Mouse (Mus musculus): Measurements from ENCODE around the gene Pdxdc1. TPM values are rescaled to one million over a fixed set of nuclear protein-coding genes. Genes with fewer than 3 reads are reported as not detected.

The Pdxdc1 gene
- polyA plus RNA-seq, 1 experiment = 156 TPM

- Histone ChIP-seq H3K4me3 (ENCODE audit: low read depth, low read length) (no peak overlapping the region), H3K9me3 (replicated peaks; ENCODE audit: control insufficient read depth, insufficient read depth, low read length, poor library complexity, severe bottlenecking) (no peaks in the 10 kb centered on the region), H3K9ac (ENCODE audit: low read depth, poor library complexity, severe bottlenecking) (no peak overlapping the region), H3K4me1 (ENCODE audit: control insufficient read depth, insufficient read depth, low read length) (no peaks in the 10 kb centered on the region), H3K27ac (ENCODE audit: insufficient read depth, low read length) (no peak overlapping the region), H3K27me3 (ENCODE audit: control insufficient read depth, insufficient read depth, low read length, poor library complexity, severe bottlenecking) (no peaks in the 10 kb centered on the region), H3K36me3 (ENCODE audit: control insufficient read depth, insufficient read depth, low read length, poor library complexity, severe bottlenecking) (no peaks in the 10 kb centered on the region)
- TF ChIP-seq POLR2A (IDR thresholded peaks at IDR 0.05; ENCODE audit: insufficient read depth, low read length) (no peak), EP300 (IDR thresholded peaks at IDR 0.05; ENCODE audit: insufficient read depth, low read depth, low read length) (no peak), CTCF (IDR thresholded peaks at IDR 0.05; ENCODE audit: low read depth, low read length) (no peak)
These were observed 6.6 kb downstream of the Pdxdc1 start for GRCm38 (mm10) chr16:13896357-13896756.

- Histone ChIP-seq H3K27me3 (ENCODE audit: control insufficient read depth, insufficient read depth, low read length, poor library complexity, severe bottlenecking) (no peaks in the 10 kb centered on the region), H3K4me3 (ENCODE audit: low read depth, low read length) (no peak overlapping the region), H3K9me3 (replicated peaks; ENCODE audit: control insufficient read depth, insufficient read depth, low read length, poor library complexity, severe bottlenecking) (no peaks in the 10 kb centered on the region), H3K27ac (ENCODE audit: insufficient read depth, low read length) (no peak overlapping the region), H3K9ac (ENCODE audit: low read depth, poor library complexity, severe bottlenecking) (no peak overlapping the region), H3K36me3 (ENCODE audit: control insufficient read depth, insufficient read depth, low read length, poor library complexity, severe bottlenecking) (no peaks in the 10 kb centered on the region), H3K4me1 (ENCODE audit: control insufficient read depth, insufficient read depth, low read length) (no peaks in the 10 kb centered on the region)
- TF ChIP-seq POLR2A (IDR thresholded peaks at IDR 0.05; ENCODE audit: insufficient read depth, low read length) = no peak
- no peak for TF ChIP-seq EP300 (IDR thresholded peaks at IDR 0.05; ENCODE audit: insufficient read depth, low read depth, low read length)
- no peak for TF ChIP-seq CTCF (IDR thresholded peaks at IDR 0.05; ENCODE audit: low read depth, low read length)
These were observed 7.2 kb downstream of the Pdxdc1 start for GRCm38 (mm10) chr16:13895740-13896139.

GRCm38 (mm10) chr16:13894097-13894496 lies 8.8 kb downstream of the Pdxdc1 start:
- TF ChIP-seq EP300 (IDR thresholded peaks at IDR 0.05; ENCODE audit: insufficient read depth, low read depth, low read length) (no peak), POLR2A (IDR thresholded peaks at IDR 0.05; ENCODE audit: insufficient read depth, low read length) (no peak)
- no peaks in the 10 kb centered on the region for H3K27me3 ChIP-seq (ENCODE audit: control insufficient read depth, insufficient read depth, low read length, poor library complexity, severe bottlenecking)
- no peak overlapping the region for H3K4me3 ChIP-seq (ENCODE audit: low read depth, low read length)
- no peaks in the 10 kb centered on the region for H3K36me3 ChIP-seq (ENCODE audit: control insufficient read depth, insufficient read depth, low read length, poor library complexity, severe bottlenecking)
- H3K9me3 ChIP-seq (replicated peaks; ENCODE audit: control insufficient read depth, insufficient read depth, low read length, poor library complexity, severe bottlenecking) = no peaks in the 10 kb centered on the region
- H3K27ac ChIP-seq (ENCODE audit: insufficient read depth, low read length) = no peak overlapping the region
- H3K4me1 ChIP-seq (ENCODE audit: control insufficient read depth, insufficient read depth, low read length) = no peaks in the 10 kb centered on the region
- no peak overlapping the region for H3K9ac ChIP-seq (ENCODE audit: low read depth, poor library complexity, severe bottlenecking)

- H3K9me3 ChIP-seq (replicated peaks; ENCODE audit: control insufficient read depth, insufficient read depth, low read length, poor library complexity, severe bottlenecking) = no peaks in the 10 kb centered on the region
- H3K4me1 ChIP-seq (ENCODE audit: control insufficient read depth, insufficient read depth, low read length) = no peaks in the 10 kb centered on the region
- TF ChIP-seq CTCF (IDR thresholded peaks at IDR 0.05; ENCODE audit: low read depth, low read length) (no peak), POLR2A (IDR thresholded peaks at IDR 0.05; ENCODE audit: insufficient read depth, low read length) (no peak), EP300 (IDR thresholded peaks at IDR 0.05; ENCODE audit: insufficient read depth, low read depth, low read length) (no peak)
- H3K4me3 ChIP-seq (ENCODE audit: low read depth, low read length) = no peak overlapping the region
- H3K27ac ChIP-seq (ENCODE audit: insufficient read depth, low read length) = no peak overlapping the region
- H3K36me3 ChIP-seq (ENCODE audit: control insufficient read depth, insufficient read depth, low read length, poor library complexity, severe bottlenecking) = no peaks in the 10 kb centered on the region
- no peak overlapping the region for H3K9ac ChIP-seq (ENCODE audit: low read depth, poor library complexity, severe bottlenecking)
- no peaks in the 10 kb centered on the region for H3K27me3 ChIP-seq (ENCODE audit: control insufficient read depth, insufficient read depth, low read length, poor library complexity, severe bottlenecking)
These were observed 10.1 kb downstream of the Pdxdc1 start for GRCm38 (mm10) chr16:13892850-13893249.

GRCm38 (mm10) chr16:13890449-13890848 lies 12.5 kb downstream of the Pdxdc1 start:
- no peak overlapping the region for H3K9ac ChIP-seq (ENCODE audit: low read depth, poor library complexity, severe bottlenecking)
- no peaks in the 10 kb centered on the region for H3K9me3 ChIP-seq (replicated peaks; ENCODE audit: control insufficient read depth, insufficient read depth, low read length, poor library complexity, severe bottlenecking)
- no peak for TF ChIP-seq EP300 (IDR thresholded peaks at IDR 0.05; ENCODE audit: insufficient read depth, low read depth, low read length)
- no peak for TF ChIP-seq POLR2A (IDR thresholded peaks at IDR 0.05; ENCODE audit: insufficient read depth, low read length)
- no peaks in the 10 kb centered on the region for H3K36me3 ChIP-seq (ENCODE audit: control insufficient read depth, insufficient read depth, low read length, poor library complexity, severe bottlenecking)
- peak overlapping the region; percentile 56 for H3K27ac ChIP-seq (ENCODE audit: insufficient read depth, low read length)
- H3K4me1 ChIP-seq (ENCODE audit: control insufficient read depth, insufficient read depth, low read length) = no peaks in the 10 kb centered on the region
- no peak overlapping the region for H3K4me3 ChIP-seq (ENCODE audit: low read depth, low read length)
- H3K27me3 ChIP-seq (ENCODE audit: control insufficient read depth, insufficient read depth, low read length, poor library complexity, severe bottlenecking) = no peaks in the 10 kb centered on the region

- Histone ChIP-seq H3K4me3 (ENCODE audit: low read depth, low read length) (no peak overlapping the region), H3K9me3 (replicated peaks; ENCODE audit: control insufficient read depth, insufficient read depth, low read length, poor library complexity, severe bottlenecking) (no peaks in the 10 kb centered on the region), H3K36me3 (ENCODE audit: control insufficient read depth, insufficient read depth, low read length, poor library complexity, severe bottlenecking) (no peaks in the 10 kb centered on the region; the same call in 1 of the 2 replicates), H3K27me3 (ENCODE audit: control insufficient read depth, insufficient read depth, low read length, poor library complexity, severe bottlenecking) (no peaks in the 10 kb centered on the region), H3K9ac (ENCODE audit: low read depth, poor library complexity, severe bottlenecking) (no peak overlapping the region), H3K4me1 (ENCODE audit: control insufficient read depth, insufficient read depth, low read length) (no peaks in the 10 kb centered on the region), H3K27ac (ENCODE audit: insufficient read depth, low read length) (no peak overlapping the region)
- TF ChIP-seq POLR2A (IDR thresholded peaks at IDR 0.05; ENCODE audit: insufficient read depth, low read length) = no peak
- no peak for TF ChIP-seq EP300 (IDR thresholded peaks at IDR 0.05; ENCODE audit: insufficient read depth, low read depth, low read length)
- no peak for TF ChIP-seq CTCF (IDR thresholded peaks at IDR 0.05; ENCODE audit: low read depth, low read length)
These were observed 19.7 kb downstream of the Pdxdc1 start for GRCm38 (mm10) chr16:13883094-13883774.

Measured in ES-Bruce4 (cell line).